Mouse (Mus musculus): ENCODE measurements around the gene Hemgn. TPM values are rescaled to one million over a fixed set of nuclear protein-coding genes. Genes with fewer than 3 reads are reported as not detected.

The Hemgn gene
- total and polyA plus RNA-seq, 2 experiments from 2014 or later = 0.37 TPM; not detected in 1

- Histone ChIP-seq H3K4me1 (ENCODE audit: control insufficient read depth, insufficient read depth) (no peaks in the 10 kb centered on the region), H3K9ac (replicated peaks; ENCODE audit: low read depth, low read length) (no peak overlapping the region), H3K9me3 (replicated peaks; ENCODE audit: control insufficient read depth, low read length) (no peaks in the 10 kb centered on the region), H3K36me3 (replicated peaks; ENCODE audit: control insufficient read depth, insufficient read depth, low read length) (no peaks in the 10 kb centered on the region), H3K27ac (ENCODE audit: low read depth) (no peak overlapping the region), H3K27me3 (ENCODE audit: control insufficient read depth, insufficient read depth, low read length) (no peaks in the 10 kb centered on the region), H3K4me2 (ENCODE audit: low read depth, low read length) (no peak overlapping the region), H3K4me3 (ENCODE audit: low read depth, low read length) (no peak overlapping the region)
- TF ChIP-seq EP300 (IDR thresholded peaks at IDR 0.05; ENCODE audit: low read depth) (no peak), CTCF (IDR thresholded peaks at IDR 0.05; ENCODE audit: low read depth) (no peak)
- ATAC-seq (ENCODE audit: insufficient read depth, low read depth) = no peak
- no peak for DNase-seq (ENCODE audit: low spot score)
- WGBS = 73% methylated on average over 12 of the region's 12 CpGs
Measured at GRCm38 (mm10) chr4:46432339-46433036, 19.2 kb upstream of the Hemgn start.

- Histone ChIP-seq H3K27ac (ENCODE audit: low read depth) (no peak overlapping the region), H3K9me3 (replicated peaks; ENCODE audit: control insufficient read depth, low read length) (no peaks in the 10 kb centered on the region), H3K36me3 (replicated peaks; ENCODE audit: control insufficient read depth, insufficient read depth, low read length) (no peaks in the 10 kb centered on the region), H3K9ac (replicated peaks; ENCODE audit: low read depth, low read length) (no peak overlapping the region), H3K4me2 (ENCODE audit: low read depth, low read length) (no peak overlapping the region), H3K4me3 (ENCODE audit: low read depth, low read length) (no peak overlapping the region), H3K4me1 (ENCODE audit: control insufficient read depth, insufficient read depth) (no peaks in the 10 kb centered on the region), H3K27me3 (ENCODE audit: control insufficient read depth, insufficient read depth, low read length) (no peaks in the 10 kb centered on the region)
- 61% methylated on average over 10 of the region's 10 CpGs for WGBS
- ATAC-seq (ENCODE audit: insufficient read depth, low read depth) (no peak), DNase-seq (ENCODE audit: low spot score) (no peak)
- no peak for TF ChIP-seq CTCF (IDR thresholded peaks at IDR 0.05; ENCODE audit: low read depth)
- no peak for TF ChIP-seq EP300 (IDR thresholded peaks at IDR 0.05; ENCODE audit: low read depth)
Measured at GRCm38 (mm10) chr4:46428903-46429499, 15.7 kb upstream of the Hemgn start.

GRCm38 (mm10) chr4:46422625-46423024 lies 9.3 kb upstream of the Hemgn start:
- Histone ChIP-seq H3K27ac (ENCODE audit: low read depth) (no peak overlapping the region), H3K4me3 (ENCODE audit: low read depth, low read length) (no peak overlapping the region), H3K36me3 (replicated peaks; ENCODE audit: control insufficient read depth, insufficient read depth, low read length) (no peaks in the 10 kb centered on the region), H3K9me3 (replicated peaks; ENCODE audit: control insufficient read depth, low read length) (no peaks in the 10 kb centered on the region), H3K27me3 (ENCODE audit: control insufficient read depth, insufficient read depth, low read length) (no peaks in the 10 kb centered on the region), H3K9ac (replicated peaks; ENCODE audit: low read depth, low read length) (no peak overlapping the region), H3K4me1 (ENCODE audit: control insufficient read depth, insufficient read depth) (no peaks in the 10 kb centered on the region), H3K4me2 (ENCODE audit: low read depth, low read length) (no peak overlapping the region)
- TF ChIP-seq EP300 (IDR thresholded peaks at IDR 0.05; ENCODE audit: low read depth) (no peak), CTCF (IDR thresholded peaks at IDR 0.05; ENCODE audit: low read depth) (no peak)
- ATAC-seq (ENCODE audit: insufficient read depth, low read depth) (no peak), DNase-seq (ENCODE audit: low spot score) (no peak)
- 67% methylated on average over 8 of the region's 8 CpGs for WGBS

GRCm38 (mm10) chr4:46418851-46419250 lies 5.5 kb upstream of the Hemgn start:
- H3K9me3 ChIP-seq (replicated peaks; ENCODE audit: control insufficient read depth, low read length) = no peaks in the 10 kb centered on the region
- no peak for TF ChIP-seq EP300 (IDR thresholded peaks at IDR 0.05; ENCODE audit: low read depth)
- no peak for TF ChIP-seq CTCF (IDR thresholded peaks at IDR 0.05; ENCODE audit: low read depth)
- no peaks in the 10 kb centered on the region for H3K4me1 ChIP-seq (ENCODE audit: control insufficient read depth, insufficient read depth)
- H3K36me3 ChIP-seq (replicated peaks; ENCODE audit: control insufficient read depth, insufficient read depth, low read length) = no peaks in the 10 kb centered on the region
- H3K27ac ChIP-seq (ENCODE audit: low read depth) = no peak overlapping the region
- no peak overlapping the region for H3K9ac ChIP-seq (replicated peaks; ENCODE audit: low read depth, low read length)
- no peak overlapping the region for H3K4me3 ChIP-seq (ENCODE audit: low read depth, low read length)
- H3K27me3 ChIP-seq (ENCODE audit: control insufficient read depth, insufficient read depth, low read length) = no peaks in the 10 kb centered on the region
- DNase-seq (ENCODE audit: low spot score) = no peak
- H3K4me2 ChIP-seq (ENCODE audit: low read depth, low read length) = no peak overlapping the region
- no peak for ATAC-seq (ENCODE audit: insufficient read depth, low read depth)
- WGBS = 53% methylated on average over 9 of the region's 9 CpGs

- no peaks in the 10 kb centered on the region for H3K36me3 ChIP-seq (replicated peaks; ENCODE audit: control insufficient read depth, insufficient read depth, low read length)
- H3K9ac ChIP-seq (replicated peaks; ENCODE audit: low read depth, low read length) = no peak overlapping the region
- no peak overlapping the region for H3K4me3 ChIP-seq (ENCODE audit: low read depth, low read length)
- DNase-seq (ENCODE audit: low spot score) = no peak
- TF ChIP-seq CTCF (IDR thresholded peaks at IDR 0.05; ENCODE audit: low read depth) = no peak
- TF ChIP-seq EP300 (IDR thresholded peaks at IDR 0.05; ENCODE audit: low read depth) = no peak
- no peaks in the 10 kb centered on the region for H3K27me3 ChIP-seq (ENCODE audit: control insufficient read depth, insufficient read depth, low read length)
- ATAC-seq (ENCODE audit: insufficient read depth, low read depth) = no peak
- no peaks in the 10 kb centered on the region for H3K4me1 ChIP-seq (ENCODE audit: control insufficient read depth, insufficient read depth)
- WGBS = 64% methylated on average over 3 of the region's 3 CpGs
- H3K27ac ChIP-seq (ENCODE audit: low read depth) = no peak overlapping the region
- H3K4me2 ChIP-seq (ENCODE audit: low read depth, low read length) = no peak overlapping the region
- no peaks in the 10 kb centered on the region for H3K9me3 ChIP-seq (replicated peaks; ENCODE audit: control insufficient read depth, low read length)
Measured at GRCm38 (mm10) chr4:46417491-46417890, 4.2 kb upstream of the Hemgn start.
